Mouse (Mus musculus) lung, adult 2 months (tissue): Measurements from ENCODE around the gene Pld5. TPM values are rescaled to one million over a fixed set of nuclear protein-coding genes. Genes with fewer than 3 reads are reported as not detected.

Source experiments
- DNase-seq: peaks from one replicate; pipeline ENCODE4 v3.0.0; 2022
- H3K4me1 ChIP-seq: fragments of 200-500 bp; 2 replicates; pipeline ENCODE4 v1.6.1; 2011; ENCODE audit warnings: low read length; ENCODE audit not compliant: control insufficient read depth, insufficient read depth
- H3K4me3 ChIP-seq: fragments of 200-500 bp; replicated peaks from 2 replicates; pipeline ENCODE3; 2011; ENCODE audit warnings: low read depth, mild to moderate bottlenecking, control low read depth, low read length; ENCODE audit errors: extremely low read depth
- CTCF ChIP-seq: fragments of 200-500 bp; IDR thresholded peaks from 2 replicates; pipeline ENCODE4 v1.5.1; 2011; ENCODE audit warnings: mild to moderate bottlenecking, low read length, control low read depth; ENCODE audit not compliant: insufficient read depth
- POLR2A ChIP-seq: fragments of 200-500 bp; IDR thresholded peaks from 2 replicates; pipeline ENCODE4 v1.6.1; 2011; ENCODE audit warnings: low read depth, mild to moderate bottlenecking, control low read depth, low read length, borderline replicate concordance; ENCODE audit errors: extremely low read depth
- WGBS: fragments of 180-500 bp; shearing (Covaris S2); methylation state at CpG from one replicate; pipeline ENCODE4 v1.1.7; 2018; 5-methylcytosine and 5-hydroxymethylcytosine counted together
- polyA plus RNA-seq: library from polyadenylated mRNA; depleted of rRNA; stranded (reverse); fragments of >200 nt; gene quantifications from 2 replicates; pipeline ENCODE4 v1.2.3, GENCODE M21; 2012

Gene Pld5
- polyA plus RNA-seq, 1 experiment, result not detected

- H3K4me3 ChIP-seq, result no peak overlapping the region
- no peak for TF ChIP-seq CTCF
- no peak for TF ChIP-seq POLR2A
- WGBS, result 76% methylated on average over 3 of the region's 3 CpGs
- no peak for DNase-seq
- H3K4me1 ChIP-seq, result no peaks in the 10 kb centered on the region; the same call in 1 of the 2 replicates
Measured at GRCm38 (mm10) chr1:175938731-175939130, 336.4 kb downstream of the Pld5 start.

- Histone ChIP-seq H3K4me1 (no peaks in the 10 kb centered on the region; the same call in 1 of the 2 replicates), H3K4me3 (no peak overlapping the region)
- 10% methylated on average over 11 of the region's 11 CpGs for WGBS
- peak; percentile 23 for DNase-seq
- peak; percentile 35; the same call in 1 of the 2 replicates for TF ChIP-seq CTCF
- TF ChIP-seq POLR2A, result no peak
Measured at GRCm38 (mm10) chr1:175936282-175936737, 338.8 kb downstream of the Pld5 start.

- H3K4me3 ChIP-seq, result no peak overlapping the region
- 73% methylated on average over 5 of the region's 5 CpGs for WGBS
- no peaks in the 10 kb centered on the region; the same call in 1 of the 2 replicates for H3K4me1 ChIP-seq
- no peak for TF ChIP-seq POLR2A
- no peak for TF ChIP-seq CTCF
- no peak for DNase-seq
Measured at GRCm38 (mm10) chr1:175931391-175931790, 343.7 kb downstream of the Pld5 start.

- WGBS, result 51% methylated on average over 7 of the region's 7 CpGs
- Histone ChIP-seq H3K4me3 (no peak overlapping the region), H3K4me1 (no peaks in the 10 kb centered on the region)
- DNase-seq, result peak; percentile 66
- TF ChIP-seq POLR2A (no peak), CTCF (peak; percentile 63)
Measured at GRCm38 (mm10) chr1:175923848-175924787, 351.0 kb downstream of the Pld5 start.

- 78% methylated on average over 8 of the region's 8 CpGs for WGBS
- TF ChIP-seq POLR2A (no peak), CTCF (no peak)
- no peaks in the 10 kb centered on the region for H3K4me1 ChIP-seq
- DNase-seq, result no peak
- H3K4me3 ChIP-seq, result no peak overlapping the region
Measured at GRCm38 (mm10) chr1:175921091-175921490, 354.0 kb downstream of the Pld5 start.

GRCm38 (mm10) chr1:175920029-175920428 lies 355.1 kb downstream of the Pld5 start, which contains the start of gene Gm38100:
Gm38100 (plus strand) TSS chr1:175920329.
- no peak for DNase-seq
- TF ChIP-seq POLR2A (no peak), CTCF (no peak)
- Histone ChIP-seq H3K4me3 (no peak within 1 kb of the TSS), H3K4me1 (no peaks in the 10 kb centered on the region)
- 84% methylated on average over 9 of the region's 9 CpGs for WGBS

- no peak for TF ChIP-seq CTCF
- no peak for TF ChIP-seq POLR2A
- DNase-seq, result no peak
- 46% methylated on average over 5 of the region's 5 CpGs for WGBS
- no peak overlapping the region for H3K4me3 ChIP-seq
- H3K4me1 ChIP-seq, result no peaks in the 10 kb centered on the region
Measured at GRCm38 (mm10) chr1:175913728-175914303, 361.3 kb downstream of the Pld5 start.
